Mouse (Mus musculus): ENCODE measurements around the gene Grhpr.
A peak's percentile ranks its signal among the peaks of the same experiment; 100 is the strongest.
"Not testable (repeated sequence)": the region's sequence is repeated elsewhere in the genome, so short reads cannot be mapped to it uniquely, and the experiment has no call there.

Gene Grhpr

GRCm38 (mm10) chr4:44981280-44981973 is at the start of gene Grhpr:
TSS of gene Grhpr (plus strand) at chr4:44981395.
- DNase-seq (ENCODE audit: low spot score), result peak; percentile 43

- no peak for DNase-seq (ENCODE audit: low spot score)
Measured at GRCm38 (mm10) chr4:44931732-44932131, 49.5 kb upstream of the Grhpr start.

GRCm38 (mm10) chr4:44938359-44939340 is 42.5 kb upstream of the Grhpr start:
- DNase-seq (ENCODE audit: low spot score), result no peak

GRCm38 (mm10) chr4:44939576-44940249 is 41.5 kb upstream of the Grhpr start:
- no peak for DNase-seq (ENCODE audit: low spot score)

GRCm38 (mm10) chr4:44940286-44940685 is 40.9 kb upstream of the Grhpr start:
- DNase-seq (ENCODE audit: low spot score), result no peak

GRCm38 (mm10) chr4:44942237-44942636 is 39.0 kb upstream of the Grhpr start:
- no peak for DNase-seq (ENCODE audit: low spot score)

- DNase-seq (ENCODE audit: low spot score), result no peak
Measured at GRCm38 (mm10) chr4:44943480-44943879, 37.7 kb upstream of the Grhpr start.

GRCm38 (mm10) chr4:44944426-44945075 is 36.6 kb upstream of the Grhpr start:
- no peak for DNase-seq (ENCODE audit: low spot score)

- not testable (repeated sequence) for DNase-seq (ENCODE audit: low spot score)
Measured at GRCm38 (mm10) chr4:44946126-44946525, 35.1 kb upstream of the Grhpr start.

- no peak for DNase-seq (ENCODE audit: low spot score)
Measured at GRCm38 (mm10) chr4:44947464-44947863, 33.7 kb upstream of the Grhpr start.

GRCm38 (mm10) chr4:44948314-44948713 is 32.9 kb upstream of the Grhpr start:
- DNase-seq (ENCODE audit: low spot score), result no peak

- no peak for DNase-seq (ENCODE audit: low spot score)
Measured at GRCm38 (mm10) chr4:44953041-44953440, 28.2 kb upstream of the Grhpr start.

- no peak for DNase-seq (ENCODE audit: low spot score)
Measured at GRCm38 (mm10) chr4:44958776-44959175, 22.4 kb upstream of the Grhpr start.

- DNase-seq (ENCODE audit: low spot score), result no peak
Measured at GRCm38 (mm10) chr4:44959220-44959619, 22.0 kb upstream of the Grhpr start.

- DNase-seq (ENCODE audit: low spot score), result no peak
Measured at GRCm38 (mm10) chr4:44963156-44963555, 18.0 kb upstream of the Grhpr start.

- no peak for DNase-seq (ENCODE audit: low spot score)
Measured at GRCm38 (mm10) chr4:44965175-44965574, 16.0 kb upstream of the Grhpr start.

GRCm38 (mm10) chr4:44965736-44966135 is 15.5 kb upstream of the Grhpr start:
- no peak for DNase-seq (ENCODE audit: low spot score)

GRCm38 (mm10) chr4:44967402-44967801 is 13.8 kb upstream of the Grhpr start:
- no peak for DNase-seq (ENCODE audit: low spot score)

GRCm38 (mm10) chr4:44970056-44970455 is 11.1 kb upstream of the Grhpr start:
- no peak for DNase-seq (ENCODE audit: low spot score)

- DNase-seq (ENCODE audit: low spot score), result no peak
Measured at GRCm38 (mm10) chr4:44970612-44971110, 10.5 kb upstream of the Grhpr start.

GRCm38 (mm10) chr4:44973450-44973849 is 7.7 kb upstream of the Grhpr start:
- DNase-seq (ENCODE audit: low spot score), result peak; percentile 90

GRCm38 (mm10) chr4:44973871-44974270 is 7.3 kb upstream of the Grhpr start:
- no peak for DNase-seq (ENCODE audit: low spot score)

Data from layer of hippocampus, adult 9-10 months (tissue).